Mouse (Mus musculus): ENCODE data around the gene Dcaf17.

Gene Dcaf17

DNA sequence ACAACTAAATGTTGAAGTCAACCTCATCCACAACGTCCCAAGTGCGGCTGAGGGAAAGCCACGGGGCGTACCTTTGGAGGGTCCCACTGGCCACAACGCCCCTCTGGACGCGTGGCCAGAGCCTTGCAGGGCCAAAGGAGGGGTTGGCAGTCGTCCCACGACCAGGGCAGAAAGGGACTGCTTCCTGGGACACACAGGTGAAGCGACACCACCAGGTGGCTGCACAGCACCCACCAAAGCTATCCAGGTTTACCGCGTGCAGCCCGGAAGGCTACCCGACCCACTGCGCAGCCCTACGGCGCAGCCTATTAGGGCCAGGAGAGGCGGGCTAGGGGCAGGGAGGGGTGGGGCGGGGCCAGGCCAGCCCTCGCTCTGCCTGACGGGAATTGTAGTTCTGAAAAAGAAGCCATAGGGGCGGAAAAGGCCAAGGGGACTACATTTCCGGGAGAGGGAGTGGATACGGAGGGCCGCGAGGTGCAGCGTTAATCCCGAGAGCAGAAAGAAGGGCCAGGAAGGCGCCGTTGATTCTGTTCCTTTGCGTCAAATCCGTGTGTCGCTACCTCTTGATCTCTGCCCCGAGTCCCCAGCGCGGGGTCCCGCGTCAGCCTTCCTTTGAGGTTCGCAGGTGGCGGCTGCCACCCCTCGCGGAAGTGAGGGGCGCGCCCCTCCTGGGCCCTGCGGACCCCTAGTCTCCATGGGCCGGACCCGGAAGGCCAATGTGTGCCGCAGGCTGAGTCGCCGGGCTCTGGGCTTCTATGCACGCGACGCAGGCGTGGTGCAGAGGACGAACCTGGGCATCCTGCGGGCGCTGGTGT, at the start of gene Dcaf17, which contains the start of gene Mettl8:
TSS of gene Dcaf17 (plus strand) at position 29 of the 815 bp plus-strand sequence.
TSS of gene Mettl8 (minus strand) at position 284 of the 815 bp plus-strand sequence.
- peak; percentile 98 for DNase-seq (ENCODE audit: low spot score)

GRCm38 (mm10) chr2:71011816-71012215, 43.3 kb upstream of the Dcaf17 start:
- DNase-seq (ENCODE audit: low spot score) = no peak

- no peak for DNase-seq (ENCODE audit: low spot score)
Observed at GRCm38 (mm10) chr2:71013521-71013920, 41.6 kb upstream of the Dcaf17 start.

- DNase-seq (ENCODE audit: low spot score) = peak; percentile 45
Observed at GRCm38 (mm10) chr2:71019277-71019676, 35.9 kb upstream of the Dcaf17 start.

- no peak for DNase-seq (ENCODE audit: low spot score)
Observed at GRCm38 (mm10) chr2:71019704-71020375, 35.3 kb upstream of the Dcaf17 start.

- DNase-seq (ENCODE audit: low spot score) = no peak
Observed at GRCm38 (mm10) chr2:71020674-71021073, 34.5 kb upstream of the Dcaf17 start.

- DNase-seq (ENCODE audit: low spot score) = no peak
Observed at GRCm38 (mm10) chr2:71022991-71023390, 32.1 kb upstream of the Dcaf17 start.

- no peak for DNase-seq (ENCODE audit: low spot score)
Observed at GRCm38 (mm10) chr2:71023986-71024385, 31.1 kb upstream of the Dcaf17 start.

DNA sequence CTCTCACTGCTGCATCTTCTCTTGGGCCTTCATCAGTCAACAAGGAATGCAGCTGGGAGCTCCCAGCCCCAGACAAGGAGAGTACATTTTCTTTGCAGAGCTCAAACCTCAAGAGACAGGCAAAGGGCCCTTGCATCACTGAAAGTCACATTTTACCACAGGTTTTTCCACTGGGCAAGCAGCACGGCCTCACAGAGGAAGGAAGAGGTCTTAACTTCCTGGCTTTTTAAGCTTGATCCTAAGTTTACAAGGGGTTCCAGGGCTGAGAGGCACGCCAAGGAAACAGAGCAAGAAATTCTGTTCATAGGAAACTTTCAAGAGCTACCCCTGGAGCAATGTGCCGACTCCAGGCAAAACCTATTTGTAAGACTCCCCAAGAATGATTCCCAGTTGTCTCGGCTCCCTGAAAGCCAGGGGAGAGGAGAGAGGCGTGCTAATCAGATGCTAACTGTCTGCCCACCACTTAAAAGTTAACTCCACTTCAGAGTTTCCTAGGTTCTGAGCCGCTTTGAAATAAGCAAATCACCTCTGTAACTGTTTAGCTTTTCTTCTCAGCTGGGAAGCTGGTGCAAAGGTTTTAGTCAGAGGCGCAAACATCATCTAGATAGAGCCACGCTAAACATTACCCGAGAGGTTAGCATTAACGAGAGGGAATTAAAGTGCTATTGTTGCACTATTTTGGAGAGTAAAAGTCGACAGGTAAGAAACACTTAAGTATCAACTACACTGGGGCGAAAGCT, 29.4 kb upstream of the Dcaf17 start:
- DNase-seq (ENCODE audit: low spot score) = no peak

GRCm38 (mm10) chr2:71026787-71027186, 28.3 kb upstream of the Dcaf17 start:
- peak; percentile 44 for DNase-seq (ENCODE audit: low spot score)

DNA sequence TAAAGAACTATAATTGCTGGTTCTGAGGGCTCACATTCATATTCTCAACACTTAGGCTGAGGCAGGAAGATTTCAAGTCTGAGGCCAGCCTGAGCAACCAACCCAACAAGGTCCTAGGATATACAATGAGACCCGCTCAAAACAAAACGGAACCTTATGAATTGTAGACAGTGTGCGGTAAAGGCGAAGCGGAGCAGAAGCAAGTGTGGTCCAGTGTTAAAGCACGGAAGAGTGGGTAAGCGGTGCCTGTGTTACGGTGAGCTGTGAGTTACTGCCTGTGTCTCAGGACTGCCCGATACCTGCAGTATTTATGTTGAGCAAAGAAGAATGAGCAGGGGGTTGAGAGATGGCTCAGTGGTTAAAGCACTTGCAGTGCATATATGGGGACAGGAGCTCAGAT, 27.5 kb upstream of the Dcaf17 start:
- no peak for DNase-seq (ENCODE audit: low spot score)

DNA sequence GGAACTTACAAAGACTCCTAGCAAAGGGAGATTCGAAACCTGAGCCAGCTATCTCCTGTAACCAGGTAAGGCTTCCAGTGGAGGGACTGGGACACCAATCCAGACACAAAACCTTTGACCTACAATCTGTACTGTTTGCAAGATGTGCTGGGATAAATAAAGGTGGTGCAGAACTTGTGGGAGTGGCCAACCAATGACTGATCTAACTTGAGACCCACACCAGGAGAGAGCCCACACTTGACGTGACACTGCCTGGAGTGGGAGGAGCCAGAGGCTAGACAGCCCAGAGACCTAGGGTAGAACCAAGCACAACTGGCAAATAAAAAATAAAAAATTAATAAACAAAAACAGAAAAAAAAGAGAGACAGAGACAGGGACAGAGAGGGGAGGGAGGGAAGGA, 24.5 kb upstream of the Dcaf17 start:
- no peak for DNase-seq (ENCODE audit: low spot score)

- DNase-seq (ENCODE audit: low spot score) = peak; percentile 36
Observed at GRCm38 (mm10) chr2:71031973-71032794, 22.9 kb upstream of the Dcaf17 start.

- DNase-seq (ENCODE audit: low spot score) = no peak
Observed at GRCm38 (mm10) chr2:71033014-71033413, 22.1 kb upstream of the Dcaf17 start.

GRCm38 (mm10) chr2:71033987-71034386, 21.1 kb upstream of the Dcaf17 start:
- peak; percentile 32 for DNase-seq (ENCODE audit: low spot score)

DNA sequence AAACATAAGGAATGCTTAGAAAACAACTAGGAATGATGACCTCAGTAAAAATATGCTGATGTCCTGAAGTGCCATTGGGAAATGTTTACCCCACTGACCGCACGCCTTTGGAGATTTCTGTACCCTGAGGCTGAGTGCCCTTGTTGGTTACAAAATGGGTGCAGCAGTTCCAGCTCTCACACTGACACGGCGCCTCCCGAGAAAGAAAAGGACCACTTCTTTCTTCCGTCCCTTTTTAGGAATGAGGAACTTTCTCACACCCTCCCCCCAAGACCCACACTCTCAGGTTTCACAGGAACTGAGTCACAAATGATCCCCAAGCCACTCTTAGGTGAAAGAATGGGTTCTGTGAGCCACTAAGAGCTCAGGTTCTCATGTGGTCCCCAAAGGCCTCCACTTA, 17.7 kb upstream of the Dcaf17 start:
- no peak for DNase-seq (ENCODE audit: low spot score)

- peak; percentile 85 for DNase-seq (ENCODE audit: low spot score)
Observed at GRCm38 (mm10) chr2:71039522-71040121, 15.5 kb upstream of the Dcaf17 start.

DNA sequence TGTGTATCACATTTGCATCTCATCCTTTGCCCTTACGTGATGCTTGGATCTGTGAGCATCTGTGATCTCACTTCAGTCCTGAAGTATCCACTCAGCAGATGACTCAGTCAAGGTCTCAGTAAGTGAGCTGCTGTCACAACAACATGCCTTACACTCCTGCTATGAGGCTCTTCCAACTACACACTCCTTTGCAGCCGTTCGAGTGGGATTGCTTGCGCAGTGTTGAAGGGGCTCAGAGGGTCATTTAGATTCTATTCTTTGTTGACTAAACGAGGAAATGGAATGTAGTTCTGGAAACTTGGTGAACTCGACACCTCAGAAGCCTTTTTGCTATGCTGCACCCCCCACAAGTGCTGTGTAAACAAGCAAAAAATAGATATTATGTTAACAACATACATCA, 9.0 kb upstream of the Dcaf17 start:
- DNase-seq (ENCODE audit: low spot score) = no peak

DNA sequence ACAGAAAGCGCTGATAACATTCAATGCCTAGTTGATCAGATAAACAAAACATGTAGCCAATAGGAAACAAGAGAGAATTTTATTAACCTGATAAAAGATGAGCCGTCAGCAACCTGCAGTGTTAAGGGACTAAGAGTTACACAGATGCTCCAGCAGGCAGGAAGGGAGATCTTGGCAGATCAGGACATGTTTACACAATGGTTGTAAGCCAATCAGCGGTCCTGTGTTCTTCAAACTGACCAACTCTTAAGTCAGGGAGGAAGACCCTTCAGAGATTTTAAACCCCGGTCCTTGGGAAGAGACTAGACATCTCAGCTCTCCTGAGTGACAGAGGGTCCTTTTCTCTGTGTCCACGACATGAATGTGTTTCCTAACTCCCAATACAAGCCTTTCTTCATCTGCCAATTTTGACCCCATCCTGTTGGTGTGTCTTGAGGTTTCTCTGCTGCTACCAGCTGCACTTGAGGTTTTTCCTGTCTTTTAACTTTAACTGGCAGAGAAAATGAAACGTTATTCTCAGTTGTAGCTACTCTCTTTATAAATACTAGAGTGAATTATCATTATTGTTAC, 8.3 kb upstream of the Dcaf17 start:
- no peak for DNase-seq (ENCODE audit: low spot score)

- no peak for DNase-seq (ENCODE audit: low spot score)
Observed at GRCm38 (mm10) chr2:71048896-71049295, 6.2 kb upstream of the Dcaf17 start.

DNA sequence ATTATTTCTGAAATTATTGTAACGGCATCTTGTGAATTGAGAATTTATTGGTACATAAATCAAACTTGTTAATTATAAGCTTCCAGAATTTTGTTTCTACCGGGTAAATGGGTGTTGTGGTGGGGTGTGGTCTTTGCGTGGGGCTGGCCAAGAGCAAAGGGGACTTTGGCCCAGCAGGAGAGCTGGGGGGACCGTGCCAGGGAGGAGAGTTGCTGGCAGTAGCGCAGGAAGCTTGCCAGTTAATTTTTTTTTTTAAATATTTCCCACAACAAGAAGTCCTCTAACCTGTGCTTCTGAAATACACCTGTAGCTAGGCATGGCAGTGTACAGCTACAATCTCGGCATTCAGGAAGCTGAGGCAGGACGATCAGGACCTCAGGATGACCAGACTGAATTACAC, 4.6 kb upstream of the Dcaf17 start:
- no peak for DNase-seq (ENCODE audit: low spot score)

All from retina, embryonic 14.5 days (tissue).